Mouse (Mus musculus) cerebellum, adult 8-10 months (tissue): ENCODE data around the gene Adcy6.

ENCODE experiments used
- DNase-seq: peaks from one replicate; pipeline ENCODE4 v3.0.0; 2022

Adcy6 gene

DNA sequence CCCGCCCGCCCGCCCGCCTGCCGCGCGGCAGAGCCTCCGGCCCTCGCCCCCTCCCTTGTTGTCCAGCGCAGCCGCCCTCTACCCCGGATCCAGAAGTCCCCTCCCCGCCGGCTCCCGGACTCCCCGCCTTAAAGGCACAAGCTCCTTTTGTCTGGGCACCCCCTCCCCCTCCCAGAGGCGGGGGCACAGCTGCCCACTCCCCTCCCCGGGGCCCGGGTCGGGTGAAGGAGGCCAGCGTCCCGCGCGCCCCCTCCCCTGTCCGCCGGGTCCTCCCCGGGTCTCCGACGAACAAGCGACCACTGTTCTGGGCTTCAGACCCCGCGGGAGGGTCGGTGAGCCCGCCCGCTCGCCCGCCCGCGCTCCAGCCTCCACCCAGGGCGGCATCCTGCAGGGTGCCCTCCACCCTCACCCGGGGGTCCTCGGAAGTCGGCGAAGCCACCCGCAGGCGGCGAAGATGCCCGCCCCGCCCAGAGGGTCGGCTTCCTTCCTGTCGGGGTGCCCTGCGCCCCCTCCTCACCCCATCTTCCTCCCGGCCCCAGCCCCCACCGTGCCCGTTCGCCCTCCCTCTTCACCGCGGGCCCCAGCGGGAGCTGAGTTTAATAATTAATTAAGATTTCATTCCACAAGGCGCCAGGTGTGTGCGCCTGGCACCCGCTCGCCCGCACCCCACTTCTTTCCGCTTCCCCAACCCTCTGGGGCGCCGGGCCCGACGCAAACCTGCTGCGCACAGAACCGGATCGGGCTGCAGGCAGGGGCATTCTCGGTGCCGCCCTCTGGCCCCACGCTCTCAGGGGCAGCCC is at the start of gene Adcy6:
Gene Adcy6, minus strand, starts transcription at position 746 of the 800 bp plus-strand sequence.
- DNase-seq, result peak; percentile 61

GRCm38 (mm10) chr15:98656982-98657751 is 47.3 kb upstream of the Adcy6 start:
- DNase-seq, result no peak

GRCm38 (mm10) chr15:98652174-98652573 is 42.3 kb upstream of the Adcy6 start:
- DNase-seq, result no peak

DNA sequence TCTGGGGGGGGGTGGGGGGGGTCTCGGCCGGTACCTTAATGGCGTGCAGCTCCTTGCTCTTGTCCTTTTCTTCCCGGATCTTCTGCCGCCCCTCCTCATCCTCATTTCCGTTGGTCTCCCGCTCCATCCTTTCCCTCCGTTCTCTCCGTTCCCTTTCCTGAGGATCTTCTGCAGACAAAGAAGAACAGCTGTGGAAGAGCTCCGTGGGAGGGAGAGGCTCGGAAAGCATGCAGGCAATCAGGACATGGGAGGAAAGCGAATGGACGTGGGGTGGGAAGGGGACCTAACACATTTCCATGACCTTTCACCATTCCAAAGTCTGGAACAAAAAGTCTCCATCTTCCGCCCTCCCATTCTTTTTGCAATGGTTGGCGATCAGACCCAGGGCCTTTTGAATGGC is 41.6 kb upstream of the Adcy6 start:
- DNase-seq, result no peak

DNA sequence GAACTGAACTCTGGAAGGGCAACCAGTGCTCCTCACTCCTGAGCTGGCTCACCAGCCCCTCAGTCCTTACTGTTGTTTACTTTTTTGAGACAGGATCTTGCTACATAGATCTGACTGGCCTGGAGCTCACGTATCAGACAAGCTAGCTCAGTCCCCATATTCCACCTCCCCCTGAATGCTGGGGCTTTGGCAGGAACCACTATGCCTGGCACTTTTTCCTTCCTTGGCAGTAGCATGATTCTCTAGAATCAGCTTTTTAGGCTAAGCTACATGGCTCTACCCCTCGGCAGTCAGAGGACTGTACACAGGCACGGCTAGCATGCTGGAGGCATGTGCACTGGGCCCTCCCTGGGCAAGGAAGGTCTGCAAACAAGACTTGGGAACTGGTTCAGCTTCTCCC is 38.2 kb upstream of the Adcy6 start:
- no peak for DNase-seq

- DNase-seq, result no peak
Measured at GRCm38 (mm10) chr15:98647308-98647707, 37.4 kb upstream of the Adcy6 start.

- no peak for DNase-seq
Measured at GRCm38 (mm10) chr15:98646737-98647136, 36.9 kb upstream of the Adcy6 start.

- DNase-seq, result no peak
Measured at GRCm38 (mm10) chr15:98645057-98646026, 35.5 kb upstream of the Adcy6 start.

- DNase-seq, result no peak
Measured at GRCm38 (mm10) chr15:98644406-98644805, 34.5 kb upstream of the Adcy6 start.

DNA sequence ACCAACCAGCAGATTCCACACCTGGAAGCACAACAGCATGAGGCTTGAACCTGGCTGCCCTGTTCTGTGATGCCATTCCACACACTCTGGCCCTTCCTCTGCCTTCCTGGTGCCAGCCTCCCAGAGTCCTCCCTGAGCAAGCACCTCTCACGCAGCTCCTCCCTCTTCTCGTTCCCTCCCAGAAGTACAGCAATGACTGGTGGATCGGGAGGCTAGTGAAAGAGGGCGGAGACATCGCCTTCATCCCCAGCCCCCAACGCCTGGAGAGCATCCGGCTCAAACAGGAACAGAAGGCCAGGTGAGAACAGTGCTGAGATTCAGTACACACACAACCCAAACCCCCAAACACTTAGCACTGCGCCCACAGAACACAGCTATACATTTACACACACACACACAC is 30.3 kb upstream of the Adcy6 start:
- no peak for DNase-seq

- DNase-seq, result no peak
Measured at GRCm38 (mm10) chr15:98637155-98637554, 27.3 kb upstream of the Adcy6 start.

- DNase-seq, result no peak
Measured at GRCm38 (mm10) chr15:98636517-98636916, 26.6 kb upstream of the Adcy6 start.

- DNase-seq, result no peak
Measured at GRCm38 (mm10) chr15:98635291-98635841, 25.5 kb upstream of the Adcy6 start.

GRCm38 (mm10) chr15:98634541-98635081 is 24.7 kb upstream of the Adcy6 start:
- peak; percentile 75 for DNase-seq

DNA sequence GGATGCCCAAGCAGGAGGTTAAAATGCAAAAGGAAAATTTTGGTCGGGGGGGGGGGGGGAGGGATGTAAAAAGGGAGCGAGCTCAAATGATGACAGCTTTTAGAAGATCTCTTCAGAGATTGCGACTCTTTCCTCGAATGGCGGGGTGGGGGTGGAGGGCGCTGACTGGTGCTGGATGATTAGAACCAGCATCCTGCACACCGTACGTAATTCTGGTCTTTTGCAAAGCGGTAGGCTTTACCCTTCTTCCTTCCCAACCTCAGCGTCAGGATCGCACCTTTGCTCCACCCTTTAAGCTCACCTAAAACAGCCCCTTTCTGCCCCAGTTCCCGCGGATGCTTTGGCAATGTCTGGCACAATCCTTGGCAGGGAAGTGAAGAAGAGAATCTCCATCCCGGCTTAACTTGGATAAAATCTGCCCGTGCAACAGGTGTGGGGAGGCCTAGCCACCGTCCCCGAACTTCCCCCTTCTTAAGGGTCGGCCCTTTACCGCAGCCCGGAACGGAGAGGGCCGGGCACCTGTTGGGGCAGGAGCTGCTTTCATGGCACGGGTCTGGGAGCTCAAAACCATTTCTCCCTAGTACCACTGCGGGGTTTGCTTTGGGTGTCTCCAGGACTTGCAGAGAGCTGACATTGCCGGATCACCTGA is 24.1 kb upstream of the Adcy6 start:
- peak; percentile 36 for DNase-seq

GRCm38 (mm10) chr15:98632921-98633320 is 23.0 kb upstream of the Adcy6 start:
- no peak for DNase-seq

DNA sequence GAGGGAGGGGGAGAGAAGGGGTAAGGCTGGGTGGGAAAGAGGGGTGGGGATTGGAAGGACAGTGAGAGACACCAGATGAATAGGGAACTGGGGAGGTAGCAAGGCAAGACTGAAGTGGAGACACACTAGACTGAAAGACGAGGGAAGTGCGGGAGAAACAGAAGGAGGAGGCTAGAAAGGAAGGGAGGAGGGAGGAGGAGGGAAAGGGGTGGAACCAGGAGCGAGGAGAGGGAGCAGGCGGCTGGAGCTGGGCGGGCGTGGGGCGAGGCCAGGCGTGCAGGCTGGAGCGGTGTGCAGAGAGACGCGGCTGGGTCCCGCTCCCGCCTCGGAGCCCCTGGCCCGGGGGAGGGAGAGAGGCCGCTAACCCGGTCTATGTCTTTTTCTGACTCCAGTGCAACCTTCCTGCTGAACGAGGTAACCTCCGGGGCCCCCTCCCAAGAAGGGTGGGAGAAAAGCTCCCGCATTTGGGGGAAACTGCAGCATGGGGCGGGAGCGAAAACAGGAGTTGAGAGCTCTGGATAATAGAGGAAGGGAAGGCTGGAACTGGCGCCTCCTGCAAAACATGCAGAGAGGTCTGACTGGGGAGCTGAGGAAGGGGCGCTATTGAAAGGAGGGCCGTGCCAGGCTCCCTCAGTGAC is 22.4 kb upstream of the Adcy6 start:
- no peak for DNase-seq

DNA sequence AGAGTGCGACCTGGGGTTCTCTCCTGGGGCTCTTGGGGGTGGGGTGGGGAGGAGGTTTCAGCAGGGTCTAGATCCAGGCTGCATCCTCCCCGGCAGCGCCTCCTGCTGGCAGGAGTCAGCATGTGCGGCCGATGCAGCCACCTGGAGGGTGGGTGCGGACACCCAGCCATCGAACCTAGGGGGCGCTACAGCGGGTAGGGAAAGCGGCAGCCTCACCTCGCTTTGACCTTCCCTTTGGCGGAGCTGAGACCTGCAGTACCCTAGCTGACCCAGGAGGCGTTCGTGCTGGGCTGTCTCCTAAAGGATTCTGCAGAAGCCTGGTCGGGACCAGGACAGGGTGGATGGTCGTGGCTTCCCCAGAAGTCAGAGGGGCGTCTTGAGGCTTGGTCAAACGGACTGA is 21.6 kb upstream of the Adcy6 start:
- peak; percentile 71 for DNase-seq

DNA sequence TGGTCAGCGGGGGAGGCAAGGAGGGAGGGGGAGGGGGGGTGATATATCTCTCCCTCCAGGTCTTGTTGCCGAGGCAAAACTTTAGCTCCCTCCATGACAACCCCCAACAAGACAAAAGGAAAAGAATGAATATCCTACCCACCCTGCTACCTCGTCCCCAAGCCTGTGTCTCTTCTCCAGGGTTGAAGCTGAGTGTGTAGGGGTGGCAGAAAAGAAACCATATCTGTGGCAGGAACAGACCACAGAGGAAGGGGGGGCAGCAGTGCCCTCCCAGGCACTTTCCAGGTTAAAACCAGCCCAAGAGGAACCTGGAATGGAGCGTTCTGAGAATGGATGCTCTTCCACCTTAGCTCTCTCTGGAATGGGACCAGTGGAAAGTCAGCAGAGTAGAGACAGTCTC is 20.7 kb upstream of the Adcy6 start, which contains the start of gene Cacnb3:
Gene Cacnb3, plus strand, starts transcription at position 301 of the 400 bp plus-strand sequence.
- no peak for DNase-seq

GRCm38 (mm10) chr15:98629464-98629863 is 19.6 kb upstream of the Adcy6 start:
- no peak for DNase-seq

DNA sequence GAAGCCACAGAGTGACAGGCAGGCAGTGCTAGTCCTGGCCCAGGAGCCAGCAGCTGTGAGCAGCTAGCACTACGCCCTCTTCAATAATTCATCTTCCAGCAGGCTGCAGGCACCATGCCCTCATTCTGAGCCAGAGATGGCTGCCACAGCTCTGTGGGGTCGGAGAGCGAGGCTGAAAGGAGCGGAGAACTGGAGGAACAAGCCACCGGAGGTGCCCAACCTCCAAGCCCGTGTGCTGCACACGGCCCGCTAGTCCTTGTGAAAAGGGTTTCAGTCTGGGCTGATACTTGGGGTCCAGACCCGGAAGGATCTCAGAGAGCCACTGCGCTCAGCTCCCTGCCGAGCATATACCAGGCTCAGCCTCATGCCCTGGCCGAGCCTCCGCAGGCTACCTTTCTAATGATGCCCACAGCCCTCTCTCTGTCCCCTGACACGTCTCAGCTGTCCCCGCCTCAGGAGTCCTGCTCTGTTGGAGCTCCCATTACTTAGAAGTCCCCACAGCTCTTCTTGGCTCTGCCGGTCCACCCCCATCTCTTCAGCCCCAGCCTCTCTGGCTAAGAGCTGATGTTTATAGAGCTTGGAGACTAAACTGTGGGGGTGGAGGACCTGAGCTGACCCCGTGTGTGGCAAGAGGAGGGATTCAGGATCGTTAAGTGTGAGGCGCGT is 18.8 kb upstream of the Adcy6 start:
- DNase-seq, result no peak
